Mouse (Mus musculus): ENCODE measurements around the gene Olfr273. TPM values are rescaled to one million over a fixed set of nuclear protein-coding genes. Genes with fewer than 3 reads are reported as not detected.
"Not testable (repeated sequence)": the region's sequence is repeated elsewhere in the genome, so short reads cannot be mapped to it uniquely, and the experiment has no call there.

The Olfr273 gene
- polyA plus RNA-seq (2012; rRNA removed): not detected in 2 replicates

DNA sequence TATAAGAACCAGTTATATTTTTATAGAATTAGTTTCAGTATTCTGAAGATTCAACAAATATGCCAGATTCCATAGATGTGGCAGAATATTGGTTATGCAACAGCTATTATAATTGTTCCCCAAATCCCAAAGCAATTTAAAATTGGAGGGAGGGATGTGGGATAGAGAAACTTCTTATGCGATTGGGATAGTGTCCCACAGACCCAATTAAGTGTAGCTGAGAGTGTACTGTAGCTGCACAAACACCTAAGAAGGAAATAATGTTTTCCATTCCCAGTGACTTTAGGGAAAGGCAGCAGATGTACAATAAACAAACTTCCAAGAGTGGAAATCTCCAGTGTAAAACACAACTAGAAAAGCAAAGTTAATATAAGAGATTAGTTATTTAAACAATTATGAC, at the start of gene Olfr273:
Olfr273 (minus strand) TSS at position 101 of the 400 bp plus-strand sequence.
- Histone ChIP-seq H3K4me3 (ENCODE audit: insufficient read depth, low read depth, low read length) (no peak within 1 kb of the TSS), H3K36me3 (ENCODE audit: control insufficient read depth, insufficient read depth, low read length) (no peaks in the 10 kb centered on the region), H3K4me1 (ENCODE audit: control insufficient read depth, insufficient read depth, low read length) (no peaks in the 10 kb centered on the region), H3K27me3 (replicated peaks; ENCODE audit: control insufficient read depth, insufficient read depth, low read length) (no peaks in the 10 kb centered on the region), H3K27ac (ENCODE audit: insufficient read depth, low read depth, low read length) (no peak within 1 kb of the TSS)
- WGBS: 80% methylated on average over 1 of the region's 1 CpGs
- TF ChIP-seq CTCF (conservative IDR thresholded peaks at IDR 0.05; ENCODE audit: insufficient read depth, insufficient read length, low read depth, low read length) (no peak), POLR2A (IDR thresholded peaks at IDR 0.05; ENCODE audit: low read depth, low read length) (no peak)
- DNase-seq: no peak

DNA sequence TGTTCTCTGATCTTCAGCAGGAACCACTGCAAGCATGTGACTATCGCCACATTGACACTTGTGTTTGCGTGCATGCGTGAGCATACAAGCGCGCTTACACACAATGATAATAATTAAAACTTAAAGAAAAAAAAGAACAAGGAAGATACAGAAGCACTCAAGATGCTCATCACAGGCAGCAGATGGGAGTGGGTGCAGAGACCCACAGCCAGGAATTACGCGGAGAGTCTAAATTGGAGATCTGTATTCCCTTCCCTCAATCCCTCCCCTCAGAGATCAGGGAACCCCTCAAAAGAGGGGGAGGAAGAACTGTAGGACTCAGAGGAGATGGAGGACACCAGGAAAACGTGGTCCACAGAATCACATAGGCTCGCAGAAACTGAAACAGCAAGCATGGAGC, 5.1 kb upstream of the Olfr273 start:
- no peaks in the 10 kb centered on the region for H3K36me3 ChIP-seq (ENCODE audit: control insufficient read depth, insufficient read depth, low read length)
- 92% methylated on average over 9 of the region's 9 CpGs for WGBS
- H3K27ac ChIP-seq (ENCODE audit: insufficient read depth, low read depth, low read length): no peak overlapping the region
- H3K4me1 ChIP-seq (ENCODE audit: control insufficient read depth, insufficient read depth, low read length): no peaks in the 10 kb centered on the region
- no peak for TF ChIP-seq POLR2A (IDR thresholded peaks at IDR 0.05; ENCODE audit: low read depth, low read length)
- no peak for TF ChIP-seq CTCF (conservative IDR thresholded peaks at IDR 0.05; ENCODE audit: insufficient read depth, insufficient read length, low read depth, low read length)
- no peak overlapping the region for H3K4me3 ChIP-seq (ENCODE audit: insufficient read depth, low read depth, low read length)
- DNase-seq: no peak
- no peaks in the 10 kb centered on the region for H3K27me3 ChIP-seq (replicated peaks; ENCODE audit: control insufficient read depth, insufficient read depth, low read length)

DNA sequence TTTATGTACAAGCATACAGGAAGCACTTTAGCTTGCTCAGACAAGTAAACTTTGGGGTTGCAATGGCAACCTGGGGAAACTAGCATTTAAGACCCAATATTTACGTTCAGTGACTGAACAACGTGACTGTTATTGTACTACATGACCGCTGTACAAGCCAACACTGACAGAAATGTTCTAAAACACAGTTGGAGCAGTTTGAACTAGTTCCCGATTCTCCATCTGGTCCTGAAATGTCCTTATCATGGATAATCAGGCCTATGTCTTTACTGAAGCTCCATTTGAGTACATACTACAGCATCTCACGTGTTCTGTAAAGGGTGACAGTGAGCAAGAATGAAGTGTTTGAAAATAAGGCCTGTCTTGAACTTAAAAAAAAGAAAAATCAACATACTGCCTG, 9.4 kb downstream of the Olfr273 start:
- Histone ChIP-seq H3K27ac (ENCODE audit: insufficient read depth, low read depth, low read length) (no peak overlapping the region), H3K27me3 (replicated peaks; ENCODE audit: control insufficient read depth, insufficient read depth, low read length) (no peaks in the 10 kb centered on the region), H3K4me3 (ENCODE audit: insufficient read depth, low read depth, low read length) (no peak overlapping the region), H3K36me3 (ENCODE audit: control insufficient read depth, insufficient read depth, low read length) (no peaks in the 10 kb centered on the region), H3K4me1 (ENCODE audit: control insufficient read depth, insufficient read depth, low read length) (no peaks in the 10 kb centered on the region)
- DNase-seq: no peak
- 82% methylated on average over 5 of the region's 5 CpGs for WGBS
- TF ChIP-seq POLR2A (IDR thresholded peaks at IDR 0.05; ENCODE audit: low read depth, low read length) (no peak), CTCF (conservative IDR thresholded peaks at IDR 0.05; ENCODE audit: insufficient read depth, insufficient read length, low read depth, low read length) (no peak)

DNA sequence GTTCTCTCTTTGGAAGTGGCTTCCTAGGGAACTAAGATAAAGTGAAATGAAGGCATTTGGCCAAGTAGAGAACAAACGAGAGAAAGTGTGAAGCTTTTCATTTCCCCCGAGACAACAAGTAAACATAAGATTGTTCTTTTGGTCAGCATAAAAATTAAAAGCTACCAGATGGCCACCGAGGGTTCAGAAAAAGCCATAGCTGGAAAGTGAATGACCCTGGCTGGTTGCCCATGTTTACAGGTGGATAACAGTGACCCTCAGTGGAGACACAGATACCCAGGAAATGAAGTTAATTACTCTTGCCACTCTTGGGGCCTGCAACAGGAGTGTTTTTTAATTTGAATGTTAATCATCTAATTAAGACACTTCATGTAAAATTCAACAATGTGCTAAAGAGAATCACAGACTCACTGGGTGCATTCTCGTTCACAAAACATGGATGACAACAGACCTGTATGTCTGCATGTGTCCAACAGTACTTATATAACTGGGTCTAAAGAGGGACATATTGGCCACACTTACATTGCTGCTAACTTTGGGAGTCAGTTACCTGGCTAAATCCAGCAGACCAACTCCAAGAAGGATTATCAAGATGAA, 9.9 kb downstream of the Olfr273 start:
- no peaks in the 10 kb centered on the region for H3K27me3 ChIP-seq (replicated peaks; ENCODE audit: control insufficient read depth, insufficient read depth, low read length)
- TF ChIP-seq CTCF (conservative IDR thresholded peaks at IDR 0.05; ENCODE audit: insufficient read depth, insufficient read length, low read depth, low read length) (no peak), POLR2A (IDR thresholded peaks at IDR 0.05; ENCODE audit: low read depth, low read length) (no peak)
- H3K36me3 ChIP-seq (ENCODE audit: control insufficient read depth, insufficient read depth, low read length): no peaks in the 10 kb centered on the region
- no peak overlapping the region for H3K4me3 ChIP-seq (ENCODE audit: insufficient read depth, low read depth, low read length)
- no peaks in the 10 kb centered on the region for H3K4me1 ChIP-seq (ENCODE audit: control insufficient read depth, insufficient read depth, low read length)
- WGBS: 45% methylated on average over 4 of the region's 4 CpGs
- DNase-seq: no peak
- H3K27ac ChIP-seq (ENCODE audit: insufficient read depth, low read depth, low read length): no peak overlapping the region

DNA sequence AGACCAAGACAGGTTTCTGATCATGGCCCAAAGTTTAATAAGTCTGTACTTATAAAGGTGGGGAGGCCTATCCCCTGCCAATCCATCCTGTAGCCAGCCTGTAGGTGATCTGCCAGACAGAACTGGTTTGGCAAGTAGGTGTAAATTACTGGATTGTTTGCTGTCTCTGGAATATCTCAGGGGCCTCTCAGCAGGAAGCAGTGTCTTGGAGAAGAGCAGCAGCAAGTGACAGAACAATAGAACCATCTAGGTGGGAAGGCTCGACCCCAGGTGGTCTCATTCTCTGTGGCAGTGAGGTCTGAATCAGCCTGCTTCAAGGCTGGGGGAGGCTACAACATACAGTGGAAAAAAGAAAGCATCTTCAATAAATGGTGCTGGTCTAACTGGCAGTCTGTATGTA, 13.6 kb downstream of the Olfr273 start:
- not testable (repeated sequence) for H3K4me3 ChIP-seq (ENCODE audit: insufficient read depth, low read depth, low read length); H3K4me1 ChIP-seq (ENCODE audit: control insufficient read depth, insufficient read depth, low read length); DNase-seq; H3K27me3 ChIP-seq (replicated peaks; ENCODE audit: control insufficient read depth, insufficient read depth, low read length); H3K27ac ChIP-seq (ENCODE audit: insufficient read depth, low read depth, low read length); H3K36me3 ChIP-seq (ENCODE audit: control insufficient read depth, insufficient read depth, low read length)
- 23% methylated on average over 1 of the region's 1 CpGs for WGBS

DNA sequence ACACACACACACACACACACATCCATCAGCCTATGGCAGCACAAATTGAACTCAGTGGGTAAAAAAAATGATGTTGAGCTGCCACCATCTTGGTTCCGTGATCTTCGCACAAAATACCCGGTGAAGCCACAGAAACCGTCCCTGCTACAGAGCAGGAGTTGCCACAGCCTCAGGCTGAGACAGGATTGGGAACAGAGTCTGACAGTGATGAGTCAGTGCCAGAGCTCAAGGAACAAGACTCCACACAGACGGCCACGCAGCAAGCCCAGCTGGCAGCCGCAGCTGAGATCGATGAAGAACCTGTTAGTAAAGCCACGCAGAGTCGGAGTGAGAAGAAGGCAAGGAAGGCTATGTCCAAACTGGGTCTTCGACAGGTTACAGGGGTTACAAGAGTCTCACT, 37.7 kb downstream of the Olfr273 start:
- 98% methylated on average over 11 of the region's 11 CpGs for WGBS
- H3K4me3 ChIP-seq (ENCODE audit: insufficient read depth, low read depth, low read length): no peak overlapping the region
- H3K27ac ChIP-seq (ENCODE audit: insufficient read depth, low read depth, low read length): no peak overlapping the region
- H3K36me3 ChIP-seq (ENCODE audit: control insufficient read depth, insufficient read depth, low read length): no peaks in the 10 kb centered on the region
- no peak for DNase-seq
- no peaks in the 10 kb centered on the region for H3K27me3 ChIP-seq (replicated peaks; ENCODE audit: control insufficient read depth, insufficient read depth, low read length)
- H3K4me1 ChIP-seq (ENCODE audit: control insufficient read depth, insufficient read depth, low read length): no peaks in the 10 kb centered on the region
- no peak for TF ChIP-seq CTCF (conservative IDR thresholded peaks at IDR 0.05; ENCODE audit: insufficient read depth, insufficient read length, low read depth, low read length)

DNA sequence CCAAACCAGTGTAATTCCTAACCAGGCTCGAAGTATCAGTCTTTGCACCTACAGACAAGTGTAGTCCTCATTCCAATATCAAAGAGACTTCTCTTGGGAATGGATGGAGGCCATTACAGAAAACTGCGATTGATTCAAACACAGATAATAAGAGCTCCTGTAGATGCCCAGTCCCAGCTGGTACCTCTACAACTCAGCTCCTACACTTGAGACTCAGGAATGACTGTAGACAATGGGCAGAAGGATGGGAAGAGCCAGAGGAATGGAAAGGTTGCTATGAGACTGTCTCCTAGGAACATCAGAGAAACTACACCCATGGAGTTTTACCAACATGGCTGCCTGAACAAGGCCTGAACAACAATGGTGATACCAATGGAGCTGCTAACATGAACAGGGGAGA, 44.7 kb downstream of the Olfr273 start, which contains the start of gene Olfr275:
Olfr275 (plus strand) TSS at position 301 of the 400 bp plus-strand sequence.
- H3K27me3 ChIP-seq (replicated peaks; ENCODE audit: control insufficient read depth, insufficient read depth, low read length): no peaks in the 10 kb centered on the region
- no peak within 1 kb of the TSS for H3K4me3 ChIP-seq (ENCODE audit: insufficient read depth, low read depth, low read length)
- 88% methylated on average over 2 of the region's 2 CpGs for WGBS
- no peaks in the 10 kb centered on the region for H3K4me1 ChIP-seq (ENCODE audit: control insufficient read depth, insufficient read depth, low read length)
- DNase-seq: no peak
- no peak within 1 kb of the TSS for H3K27ac ChIP-seq (ENCODE audit: insufficient read depth, low read depth, low read length)
- no peaks in the 10 kb centered on the region for H3K36me3 ChIP-seq (ENCODE audit: control insufficient read depth, insufficient read depth, low read length)
- TF ChIP-seq CTCF (conservative IDR thresholded peaks at IDR 0.05; ENCODE audit: insufficient read depth, insufficient read length, low read depth, low read length) (no peak), POLR2A (IDR thresholded peaks at IDR 0.05; ENCODE audit: low read depth, low read length) (no peak)

DNA sequence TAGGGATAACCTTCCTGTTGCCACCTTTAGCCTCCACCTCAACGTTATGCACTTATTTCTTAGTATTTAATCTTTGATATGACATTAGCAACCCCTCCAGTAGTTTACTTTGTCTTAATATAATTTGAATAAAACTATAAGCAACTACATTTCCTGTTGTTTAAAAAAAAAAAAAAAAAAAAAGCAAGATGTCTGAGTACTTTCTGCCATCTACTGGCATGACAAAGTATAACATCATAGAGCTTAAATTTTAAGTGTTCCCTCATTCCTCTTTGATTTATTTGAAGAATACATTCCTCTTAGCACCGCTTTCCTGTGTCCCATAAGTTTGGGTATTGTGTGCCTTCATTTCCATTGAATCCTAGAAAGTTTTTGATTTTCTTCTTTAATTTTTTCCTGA, 47.2 kb downstream of the Olfr273 start:
- DNase-seq: no peak
- Histone ChIP-seq H3K4me3 (ENCODE audit: insufficient read depth, low read depth, low read length) (no peak overlapping the region), H3K27ac (ENCODE audit: insufficient read depth, low read depth, low read length) (no peak overlapping the region)

More for the DNA sequence above, 47.2 kb downstream of the Olfr273 start:
- no peaks in the 10 kb centered on the region for H3K27me3 ChIP-seq (replicated peaks; ENCODE audit: control insufficient read depth, insufficient read depth, low read length)
- TF ChIP-seq POLR2A (IDR thresholded peaks at IDR 0.05; ENCODE audit: low read depth, low read length): no peak
- no peaks in the 10 kb centered on the region for H3K36me3 ChIP-seq (ENCODE audit: control insufficient read depth, insufficient read depth, low read length)
- H3K4me1 ChIP-seq (ENCODE audit: control insufficient read depth, insufficient read depth, low read length): no peaks in the 10 kb centered on the region
- WGBS: 25% methylated on average over 2 of the region's 2 CpGs

Other genes starting within 250 kb of the Olfr273 start
- gene Olfr275, start 44.6 kb downstream of the Olfr273 start, polyA plus RNA-seq (2012; rRNA removed): not detected in 2 replicates
- not detected in 2 replicates for gene Olfr272, start 59.9 kb upstream of the Olfr273 start, polyA plus RNA-seq (2012; rRNA removed)
- not detected in 2 replicates for gene Olfr270, start 105.3 kb upstream of the Olfr273 start, polyA plus RNA-seq (2012; rRNA removed)
- not detected in 2 replicates for gene Nipsnap3a, start 130.0 kb upstream of the Olfr273 start, polyA plus RNA-seq (2012; rRNA removed)
- 24.4 and 24.9 TPM in 2 replicates for gene Nipsnap3b, start 152.6 kb upstream of the Olfr273 start, polyA plus RNA-seq (2012; rRNA removed)

All from kidney, adult 2 months (tissue).